Mouse (Mus musculus) embryonic facial prominence, embryonic 14.5 days (tissue): Measurements from ENCODE around the gene Gkap1. TPM values are rescaled to one million over a fixed set of nuclear protein-coding genes. Genes with fewer than 3 reads are reported as not detected.

Experiments used
- ATAC-seq: fragments of 200-750 bp; cut with Nextera tagmentation; 2 replicates; pipeline ENCODE4 v1.8.0; 2017; ENCODE audit warnings: low read depth, moderate number of reproducible peaks, moderate TSS enrichment
- DNase-seq: peaks from one replicate; pipeline ENCODE4 v3.0.0-alpha.2; 2015; ENCODE audit warnings: low spot score
- H3K27ac ChIP-seq: fragments of 300-500 bp; sonication (generic); replicated peaks from 2 replicates; pipeline ENCODE4 v1.5.1; 2014; ENCODE audit warnings: low read depth, mild to moderate bottlenecking, low read length, moderate library complexity
- H3K27me3 ChIP-seq: fragments of 300-500 bp; sonication (generic); replicated peaks from 2 replicates; pipeline ENCODE4 v1.6.1; 2014; ENCODE audit warnings: low read length; ENCODE audit not compliant: control insufficient read depth, insufficient read depth
- H3K36me3 ChIP-seq: fragments of 300-500 bp; sonication (generic); 2 replicates; pipeline ENCODE4 v1.6.1; 2014; ENCODE audit warnings: low read length, mixed read lengths; ENCODE audit not compliant: control insufficient read depth, insufficient read depth
- H3K4me1 ChIP-seq: fragments of 300-500 bp; sonication (generic); 2 replicates; pipeline ENCODE4 v1.6.1; 2014; ENCODE audit warnings: antibody characterized with exemption, low read length; ENCODE audit not compliant: control insufficient read depth, insufficient read depth
- H3K4me2 ChIP-seq: fragments of 300-500 bp; sonication (generic); 2 replicates; pipeline ENCODE4 v1.6.1; 2014; ENCODE audit warnings: low read depth, mild to moderate bottlenecking, low read length, moderate library complexity, mixed read lengths
- H3K4me3 ChIP-seq: fragments of 300-500 bp; sonication (generic); 2 replicates; pipeline ENCODE4 v1.5.1; 2014; ENCODE audit warnings: low read depth, mild to moderate bottlenecking, low read length
- H3K9ac ChIP-seq: fragments of 300-500 bp; sonication (generic); 2 replicates; pipeline ENCODE4 v1.6.1; 2014; ENCODE audit warnings: low read depth, mild to moderate bottlenecking, low read length, moderate library complexity, mixed read lengths
- H3K9me3 ChIP-seq: fragments of 300-500 bp; sonication (generic); 2 replicates; pipeline ENCODE4 v1.6.1; 2016; ENCODE audit warnings: low read length; ENCODE audit not compliant: control insufficient read depth
- WGBS: fragments of 180-500 bp; shearing (Covaris S2); extraction: QIAGEN DNeasy Blood & Tissue Kit; methylation state at CpG from one replicate; pipeline ENCODE4 v1.1.7; 2014; 5-methylcytosine and 5-hydroxymethylcytosine counted together
- polyA plus RNA-seq: library from polyadenylated mRNA; unstranded; fragments of >200 nt; fragmentation: Nextera tagmentation; extraction: Ambion mirVana; gene quantifications from 2 replicates; pipeline ENCODE4 v1.2.1, GENCODE M21; 2014

The Gkap1 gene
- polyA plus RNA-seq, 1 experiment from 2014 or later = 28.6 TPM

GRCm38 (mm10) chr13:58248957-58249356 is 26.5 kb downstream of the Gkap1 start:
- H3K9ac ChIP-seq = no peak overlapping the region
- DNase-seq = no peak
- H3K27ac ChIP-seq = no peak overlapping the region
- ATAC-seq = no peak
- peaks cover 23% of the 10 kb centered on the region; the same call in 1 of the 2 replicates for H3K36me3 ChIP-seq
- no peaks in the 10 kb centered on the region for H3K9me3 ChIP-seq
- no peaks in the 10 kb centered on the region for H3K27me3 ChIP-seq
- no peaks in the 10 kb centered on the region for H3K4me1 ChIP-seq
- no peak overlapping the region for H3K4me2 ChIP-seq
- WGBS = 87% methylated on average over 5 of the region's 5 CpGs
- no peak overlapping the region for H3K4me3 ChIP-seq

DNA sequence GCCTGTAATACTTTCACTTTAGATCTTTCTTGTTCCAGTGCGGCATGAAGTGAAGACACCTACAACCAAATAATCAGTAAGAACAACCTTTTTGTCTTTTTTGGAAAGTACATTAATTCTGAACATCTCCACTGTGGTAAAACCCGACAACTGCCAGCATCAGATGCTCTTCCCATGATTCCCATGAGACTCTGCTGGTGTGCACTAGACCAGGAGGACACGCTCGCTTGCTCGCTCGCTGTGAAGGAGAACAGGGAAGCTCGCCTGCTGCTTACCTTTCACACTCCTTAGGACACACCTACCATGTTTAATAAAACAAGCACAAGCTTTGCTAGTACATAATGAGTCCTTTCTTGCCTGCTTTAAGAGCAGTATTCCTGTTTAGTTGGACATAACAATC is 39.0 kb downstream of the Gkap1 start:
- no peak for DNase-seq
- H3K27me3 ChIP-seq = no peaks in the 10 kb centered on the region
- H3K4me1 ChIP-seq = no peaks in the 10 kb centered on the region
- no peak overlapping the region for H3K4me3 ChIP-seq
- H3K4me2 ChIP-seq = no peak overlapping the region
- no peak overlapping the region for H3K9ac ChIP-seq
- peaks cover 16% of the 10 kb centered on the region; the same call in 1 of the 2 replicates for H3K36me3 ChIP-seq
- no peaks in the 10 kb centered on the region for H3K9me3 ChIP-seq
- H3K27ac ChIP-seq = no peak overlapping the region
- no peak for ATAC-seq
- WGBS = 89% methylated on average over 7 of the region's 7 CpGs

DNA sequence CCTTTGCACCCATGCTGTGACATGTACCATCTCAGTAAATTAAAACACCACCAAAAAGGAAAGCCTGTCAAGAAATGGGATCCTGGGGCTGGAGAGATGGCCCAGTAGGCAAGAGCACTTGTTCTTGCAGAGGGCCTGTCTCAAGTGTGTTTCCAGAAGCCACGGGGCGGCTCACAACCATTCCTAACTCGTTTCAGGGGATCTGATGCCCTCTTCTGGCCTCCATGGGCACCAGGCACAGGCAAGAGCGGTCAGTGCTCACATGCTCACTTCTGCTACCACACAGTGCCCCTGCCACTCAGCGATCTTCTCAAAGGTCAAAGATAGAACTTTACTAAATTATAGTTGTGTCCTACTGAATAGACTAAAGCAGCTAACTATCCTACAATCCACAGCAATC is 42.9 kb downstream of the Gkap1 start:
- ATAC-seq (no peak), DNase-seq (peak; percentile 34)
- H3K9me3 ChIP-seq = no peaks in the 10 kb centered on the region
- H3K27ac ChIP-seq = no peak overlapping the region
- no peaks in the 10 kb centered on the region for H3K4me1 ChIP-seq
- H3K4me2 ChIP-seq = no peak overlapping the region
- 47% methylated on average over 5 of the region's 5 CpGs for WGBS
- no peak overlapping the region for H3K4me3 ChIP-seq
- no peak overlapping the region for H3K9ac ChIP-seq
- no peaks in the 10 kb centered on the region for H3K27me3 ChIP-seq
- H3K36me3 ChIP-seq = peaks cover 16% of the 10 kb centered on the region; the same call in 1 of the 2 replicates

DNA sequence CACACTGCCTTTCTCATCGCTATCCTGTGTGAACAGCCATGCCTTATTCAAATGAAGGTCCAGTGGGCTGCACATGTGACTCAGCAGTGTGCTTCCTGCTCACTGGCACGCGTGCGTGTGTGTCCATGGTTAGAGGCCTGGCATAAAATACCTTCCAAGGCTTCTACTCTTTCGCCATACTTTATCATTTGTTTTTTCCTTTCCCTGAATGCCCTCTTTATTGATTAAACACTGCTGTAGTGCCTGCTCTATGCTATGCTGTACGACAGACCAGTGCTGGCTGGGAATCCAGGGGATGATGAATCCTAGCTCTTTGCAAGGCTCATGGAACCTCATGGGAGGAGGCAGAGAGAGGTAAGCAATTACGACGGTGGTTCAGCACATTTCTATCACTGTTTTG is 43.4 kb downstream of the Gkap1 start:
- no peaks in the 10 kb centered on the region for H3K27me3 ChIP-seq
- no peak overlapping the region for H3K4me2 ChIP-seq
- no peak for ATAC-seq
- peaks cover 16% of the 10 kb centered on the region; the same call in 1 of the 2 replicates for H3K36me3 ChIP-seq
- H3K4me1 ChIP-seq = no peaks in the 10 kb centered on the region
- DNase-seq = no peak
- H3K9ac ChIP-seq = no peak overlapping the region
- H3K27ac ChIP-seq = no peak overlapping the region
- H3K4me3 ChIP-seq = no peak overlapping the region
- 91% methylated on average over 8 of the region's 8 CpGs for WGBS
- H3K9me3 ChIP-seq = peaks cover 3% of the 10 kb centered on the region; the same call in 1 of the 2 replicates

- no peak overlapping the region for H3K4me2 ChIP-seq
- H3K4me3 ChIP-seq = no peak overlapping the region
- no peak overlapping the region for H3K27ac ChIP-seq
- peaks cover 7% of the 10 kb centered on the region; the same call in 1 of the 2 replicates for H3K36me3 ChIP-seq
- no peak for DNase-seq
- no peak for ATAC-seq
- 76% methylated on average over 2 of the region's 2 CpGs for WGBS
- H3K9me3 ChIP-seq = peaks cover 9% of the 10 kb centered on the region; the same call in 1 of the 2 replicates
- no peaks in the 10 kb centered on the region for H3K27me3 ChIP-seq
- no peak overlapping the region for H3K9ac ChIP-seq
- no peaks in the 10 kb centered on the region for H3K4me1 ChIP-seq
Measured at GRCm38 (mm10) chr13:58228624-58229023, 46.9 kb downstream of the Gkap1 start.

DNA sequence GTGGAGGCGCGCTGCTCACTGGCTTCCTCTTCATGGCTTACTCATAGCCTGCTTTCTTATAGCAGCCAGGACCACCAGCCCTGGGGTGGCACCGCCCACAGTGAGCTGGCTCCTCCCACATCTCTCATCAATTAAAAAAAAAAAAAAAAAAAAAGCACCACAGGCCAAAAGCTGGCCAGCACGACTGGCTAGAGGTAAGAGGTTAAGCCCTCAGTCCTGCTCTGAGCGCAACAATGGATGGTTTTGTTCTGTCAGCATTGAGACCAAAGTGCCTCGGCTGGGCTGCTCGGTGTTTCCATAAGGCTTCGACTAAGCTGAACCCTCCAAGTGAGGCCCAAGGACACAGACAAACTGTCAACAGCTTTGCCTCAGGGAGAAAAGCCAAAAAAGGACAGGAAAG is 49.8 kb downstream of the Gkap1 start:
- Histone ChIP-seq H3K4me2 (no peak overlapping the region), H3K27ac (no peak overlapping the region), H3K36me3 (no peaks in the 10 kb centered on the region), H3K9ac (no peak overlapping the region), H3K4me3 (no peak overlapping the region), H3K9me3 (peaks cover 9% of the 10 kb centered on the region; the same call in 1 of the 2 replicates), H3K4me1 (no peaks in the 10 kb centered on the region), H3K27me3 (no peaks in the 10 kb centered on the region)
- DNase-seq = no peak
- ATAC-seq = no peak
- 52% methylated on average over 8 of the region's 8 CpGs for WGBS

DNA sequence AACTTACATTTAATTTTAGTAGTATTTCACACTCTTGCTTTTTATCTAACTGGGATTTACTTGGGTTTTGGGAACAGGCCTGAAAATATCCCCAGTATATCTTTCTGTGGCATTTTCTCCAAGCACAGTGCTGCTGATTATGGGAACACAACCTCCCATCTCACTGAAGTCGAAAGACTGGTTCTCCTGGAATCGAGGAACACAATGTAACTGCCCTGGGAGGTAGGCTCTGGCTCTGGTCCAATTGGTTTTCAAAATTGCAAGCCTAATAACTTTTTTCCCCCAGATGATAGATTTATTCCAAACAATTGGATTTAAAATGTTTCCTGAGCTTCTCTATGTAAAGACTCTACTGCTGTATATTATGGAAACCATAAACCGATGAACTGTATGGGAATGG is 55.3 kb downstream of the Gkap1 start:
- DNase-seq = peak; percentile 76
- Histone ChIP-seq H3K9ac (no peak overlapping the region), H3K27ac (no peak overlapping the region), H3K36me3 (no peaks in the 10 kb centered on the region), H3K27me3 (no peaks in the 10 kb centered on the region), H3K4me2 (no peak overlapping the region), H3K9me3 (no peaks in the 10 kb centered on the region), H3K4me3 (no peak overlapping the region), H3K4me1 (no peaks in the 10 kb centered on the region; the same call in 1 of the 2 replicates)
- WGBS = 67% methylated on average over 3 of the region's 3 CpGs
- ATAC-seq = no peak

DNA sequence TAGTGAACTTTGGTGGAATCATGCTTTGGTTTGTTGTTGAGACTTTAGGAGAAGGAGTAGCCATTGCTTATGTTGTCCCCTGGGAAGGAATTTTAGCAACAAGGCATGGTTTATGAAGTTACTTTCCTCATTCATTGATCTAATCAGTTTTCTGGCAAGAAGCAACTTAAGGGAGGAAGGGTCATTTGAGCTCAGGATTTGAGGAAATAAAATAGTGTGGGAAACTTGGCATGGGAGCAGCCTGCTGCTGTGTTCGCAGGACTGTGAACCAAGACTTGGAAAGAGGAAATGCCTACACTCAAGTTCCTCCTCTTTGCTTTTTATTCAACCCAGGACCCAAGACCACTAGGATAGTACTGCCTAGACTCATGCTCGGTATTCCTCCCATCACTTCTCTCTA is 58.0 kb downstream of the Gkap1 start:
- no peak overlapping the region for H3K27ac ChIP-seq
- no peaks in the 10 kb centered on the region for H3K27me3 ChIP-seq
- WGBS = 93% methylated on average over 2 of the region's 2 CpGs
- H3K4me3 ChIP-seq = no peak overlapping the region
- DNase-seq = no peak
- H3K9me3 ChIP-seq = no peaks in the 10 kb centered on the region
- H3K4me2 ChIP-seq = no peak overlapping the region
- H3K9ac ChIP-seq = no peak overlapping the region
- no peak for ATAC-seq
- peaks cover 11% of the 10 kb centered on the region for H3K4me1 ChIP-seq
- H3K36me3 ChIP-seq = no peaks in the 10 kb centered on the region

- H3K9me3 ChIP-seq = no peaks in the 10 kb centered on the region
- no peaks in the 10 kb centered on the region for H3K27me3 ChIP-seq
- no peaks in the 10 kb centered on the region for H3K36me3 ChIP-seq
- H3K4me3 ChIP-seq = peak overlapping the region; percentile 100
- H3K4me1 ChIP-seq = peaks cover 11% of the 10 kb centered on the region
- DNase-seq = no peak
- ATAC-seq = peak; percentile 1; the same call in 1 of the 2 replicates
- H3K9ac ChIP-seq = peak overlapping the region; percentile 96
- H3K27ac ChIP-seq = peak overlapping the region; percentile 88
- WGBS = 84% methylated on average over 9 of the region's 9 CpGs
- H3K4me2 ChIP-seq = peak overlapping the region; percentile 54
Measured at GRCm38 (mm10) chr13:58216395-58216794, 59.1 kb downstream of the Gkap1 start.
